Mouse (Mus musculus): ENCODE data around the gene Zfhx2. TPM values are rescaled to one million over a fixed set of nuclear protein-coding genes. Genes with fewer than 3 reads are reported as not detected.

Zfhx2 gene
- polyA plus RNA-seq, 1 experiment from 2014 or later = 6.0 TPM

- Histone ChIP-seq H3K27me3 (ENCODE audit: control insufficient read depth, insufficient read depth, low read length) (no peaks in the 10 kb centered on the region), H3K4me3 (ENCODE audit: low read depth, low read length) (no peak overlapping the region), H3K4me1 (ENCODE audit: control insufficient read depth, insufficient read depth, low read length) (peaks cover 17% of the 10 kb centered on the region), H3K9ac (replicated peaks; ENCODE audit: low read depth, low read length) (no peak overlapping the region), H3K4me2 (replicated peaks; ENCODE audit: low read depth, low read length) (peak overlapping the region; percentile 68; the same call in 1 of the 2 replicates), H3K9me3 (ENCODE audit: control insufficient read depth, low read depth, low read length) (no peaks in the 10 kb centered on the region), H3K36me3 (ENCODE audit: control insufficient read depth, insufficient read depth, low read length) (peaks cover 5% of the 10 kb centered on the region), H3K27ac (ENCODE audit: low read length) (no peak overlapping the region)
- no peak for ATAC-seq (ENCODE audit: insufficient number of reproducible peaks, insufficient read depth, low FRiP score, low read depth)
- 44% methylated on average over 6 of the region's 6 CpGs for WGBS
Observed at GRCm38 (mm10) chr14:55093927-55094326, 1.8 kb upstream of the Zfhx2 start.

DNA sequence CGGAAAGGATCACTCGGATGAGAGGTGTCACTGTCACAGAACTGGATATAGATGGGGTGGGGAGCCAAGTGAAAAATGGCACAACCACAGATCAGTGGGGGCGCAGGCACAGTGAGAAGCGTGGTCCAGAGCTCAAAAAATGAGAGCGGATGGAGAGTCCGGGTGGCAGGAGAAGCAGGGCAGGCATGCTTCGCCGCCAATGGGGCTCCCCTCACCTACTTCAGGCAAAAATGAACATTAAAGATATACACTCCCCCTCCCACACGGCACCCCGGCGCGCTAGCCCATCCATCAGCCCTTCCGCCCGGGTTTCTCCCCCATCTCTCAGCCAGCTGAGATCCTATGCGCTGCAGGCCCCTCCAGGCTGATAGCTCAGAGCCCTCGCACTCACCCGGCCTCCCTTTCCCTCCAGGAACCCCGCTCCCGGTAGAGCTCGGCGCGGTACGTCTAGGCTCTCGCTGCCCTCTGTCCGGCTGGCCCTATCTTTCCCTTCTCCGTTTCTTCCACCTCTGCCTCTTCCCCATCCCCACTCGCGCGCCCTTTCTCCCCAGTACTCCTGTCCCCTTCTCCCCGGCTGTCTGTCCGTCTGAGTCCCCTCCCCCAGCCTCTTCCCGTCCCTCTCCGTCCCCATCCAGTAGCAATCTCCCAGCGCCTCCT is 787 bp downstream of the Zfhx2 start:
- ATAC-seq (ENCODE audit: insufficient number of reproducible peaks, insufficient read depth, low FRiP score, low read depth) = no peak
- H3K27me3 ChIP-seq (ENCODE audit: control insufficient read depth, insufficient read depth, low read length) = no peaks in the 10 kb centered on the region
- H3K27ac ChIP-seq (ENCODE audit: low read length) = peak overlapping the region; percentile 1; the same call in 1 of the 2 replicates
- peak overlapping the region; percentile 25; the same call in 1 of the 2 replicates for H3K9ac ChIP-seq (replicated peaks; ENCODE audit: low read depth, low read length)
- H3K9me3 ChIP-seq (ENCODE audit: control insufficient read depth, low read depth, low read length) = no peaks in the 10 kb centered on the region
- H3K4me2 ChIP-seq (replicated peaks; ENCODE audit: low read depth, low read length) = peak overlapping the region; percentile 76
- H3K4me3 ChIP-seq (ENCODE audit: low read depth, low read length) = peak overlapping the region; percentile 46
- WGBS = 3% methylated on average over 34 of the region's 34 CpGs
- peaks cover 13% of the 10 kb centered on the region for H3K4me1 ChIP-seq (ENCODE audit: control insufficient read depth, insufficient read depth, low read length)
- no peaks in the 10 kb centered on the region for H3K36me3 ChIP-seq (ENCODE audit: control insufficient read depth, insufficient read depth, low read length)

DNA sequence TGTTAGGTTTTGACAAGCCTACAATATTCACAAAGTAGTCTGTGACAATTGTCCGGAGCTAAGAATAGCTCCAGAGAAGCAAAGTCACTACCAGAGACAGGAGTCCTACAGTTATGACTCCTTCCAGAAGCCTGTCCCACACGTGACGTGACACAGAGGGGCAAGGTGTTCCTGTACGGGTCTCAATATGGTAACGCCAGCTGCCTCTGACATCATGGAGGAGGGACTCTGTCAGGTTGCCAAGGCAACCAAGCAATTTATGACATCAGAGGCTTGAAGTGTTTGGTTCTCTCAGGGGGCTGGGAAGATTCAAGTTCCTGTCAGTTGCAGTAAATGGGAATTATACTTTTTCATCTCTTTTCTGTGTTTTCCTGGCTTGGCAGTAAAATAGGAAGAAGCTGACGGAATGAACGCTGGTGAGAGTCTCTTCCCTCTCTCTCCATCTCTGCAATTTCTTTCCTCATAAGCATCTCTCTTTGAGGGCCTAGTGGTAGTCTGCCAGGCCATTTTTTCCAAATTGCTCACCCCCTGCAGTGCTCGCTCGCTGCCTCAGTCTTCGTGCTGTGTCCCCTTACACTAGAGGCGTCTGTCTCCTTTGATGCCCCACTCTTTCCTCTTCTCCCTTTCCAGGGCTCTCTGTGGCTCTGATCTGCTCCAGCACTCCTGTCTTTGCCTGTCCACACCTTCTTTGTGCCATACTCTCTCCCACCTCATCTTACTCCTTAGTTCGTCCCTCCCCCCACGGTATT is 2.8 kb downstream of the Zfhx2 start:
- H3K9me3 ChIP-seq (ENCODE audit: control insufficient read depth, low read depth, low read length) = no peaks in the 10 kb centered on the region
- 48% methylated on average over 13 of the region's 13 CpGs for WGBS
- no peak overlapping the region for H3K9ac ChIP-seq (replicated peaks; ENCODE audit: low read depth, low read length)

GRCm38 (mm10) chr14:55086009-55086514 is 6.1 kb downstream of the Zfhx2 start:
- ATAC-seq (ENCODE audit: insufficient number of reproducible peaks, insufficient read depth, low FRiP score, low read depth) = no peak
- 85% methylated on average over 6 of the region's 6 CpGs for WGBS
- H3K4me3 ChIP-seq (ENCODE audit: low read depth, low read length) = no peak overlapping the region
- no peaks in the 10 kb centered on the region for H3K4me1 ChIP-seq (ENCODE audit: control insufficient read depth, insufficient read depth, low read length)
- H3K9me3 ChIP-seq (ENCODE audit: control insufficient read depth, low read depth, low read length) = no peaks in the 10 kb centered on the region
- no peak overlapping the region for H3K27ac ChIP-seq (ENCODE audit: low read length)
- H3K4me2 ChIP-seq (replicated peaks; ENCODE audit: low read depth, low read length) = no peak overlapping the region
- H3K36me3 ChIP-seq (ENCODE audit: control insufficient read depth, insufficient read depth, low read length) = no peaks in the 10 kb centered on the region
- no peaks in the 10 kb centered on the region for H3K27me3 ChIP-seq (ENCODE audit: control insufficient read depth, insufficient read depth, low read length)
- H3K9ac ChIP-seq (replicated peaks; ENCODE audit: low read depth, low read length) = no peak overlapping the region

More for the DNA sequence above, 2.8 kb downstream of the Zfhx2 start:
- no peak for ATAC-seq (ENCODE audit: insufficient number of reproducible peaks, insufficient read depth, low FRiP score, low read depth)
- Histone ChIP-seq H3K27ac (ENCODE audit: low read length) (no peak overlapping the region; the same call in 1 of the 2 replicates), H3K27me3 (ENCODE audit: control insufficient read depth, insufficient read depth, low read length) (no peaks in the 10 kb centered on the region), H3K4me1 (ENCODE audit: control insufficient read depth, insufficient read depth, low read length) (0 out of 2 replicates have a peak, but pooled peaks cover 1% of the 10 kb centered on the region), H3K4me3 (ENCODE audit: low read depth, low read length) (no peak overlapping the region), H3K36me3 (ENCODE audit: control insufficient read depth, insufficient read depth, low read length) (no peaks in the 10 kb centered on the region), H3K4me2 (replicated peaks; ENCODE audit: low read depth, low read length) (no peak overlapping the region)

DNA sequence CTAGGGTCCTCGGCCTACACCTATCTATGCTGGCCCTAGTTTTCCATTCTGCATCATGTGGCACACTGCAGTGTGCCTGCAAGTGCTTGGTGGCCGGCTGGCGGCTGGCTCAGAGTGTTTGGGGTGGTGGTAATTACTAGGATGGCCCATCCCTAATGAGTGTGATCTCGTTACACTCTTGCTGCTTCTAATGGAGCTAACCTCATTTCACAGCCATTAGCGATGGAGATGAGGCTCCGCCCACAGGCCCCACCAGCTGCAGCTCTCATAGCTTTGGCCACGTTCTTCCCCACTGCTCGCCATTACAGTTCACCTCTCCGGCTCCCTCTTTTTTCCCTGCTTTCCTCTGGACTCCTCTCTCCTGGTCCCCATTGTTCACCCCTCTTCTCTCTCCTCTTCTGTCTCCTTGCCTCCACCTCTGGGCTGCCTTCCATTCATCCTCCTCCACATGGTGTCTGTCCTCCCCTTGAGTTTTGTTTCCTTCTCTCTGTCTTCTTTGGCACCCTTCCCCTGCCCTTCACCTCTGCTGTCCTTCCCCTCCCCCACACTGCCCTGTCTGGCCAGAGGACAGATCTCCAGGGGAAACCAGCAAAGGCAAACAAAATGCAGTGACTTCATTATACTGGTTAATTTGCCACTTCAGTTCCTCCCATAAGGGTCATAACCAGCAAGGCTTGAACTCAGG is 6.7 kb downstream of the Zfhx2 start:
- H3K9ac ChIP-seq (replicated peaks; ENCODE audit: low read depth, low read length) = no peak overlapping the region
- no peaks in the 10 kb centered on the region for H3K27me3 ChIP-seq (ENCODE audit: control insufficient read depth, insufficient read depth, low read length)
- H3K27ac ChIP-seq (ENCODE audit: low read length) = no peak overlapping the region
- ATAC-seq (ENCODE audit: insufficient number of reproducible peaks, insufficient read depth, low FRiP score, low read depth) = no peak
- no peak overlapping the region for H3K4me3 ChIP-seq (ENCODE audit: low read depth, low read length)
- H3K9me3 ChIP-seq (ENCODE audit: control insufficient read depth, low read depth, low read length) = no peaks in the 10 kb centered on the region
- H3K4me2 ChIP-seq (replicated peaks; ENCODE audit: low read depth, low read length) = no peak overlapping the region
- no peaks in the 10 kb centered on the region for H3K36me3 ChIP-seq (ENCODE audit: control insufficient read depth, insufficient read depth, low read length)
- WGBS = 57% methylated on average over 9 of the region's 9 CpGs
- H3K4me1 ChIP-seq (ENCODE audit: control insufficient read depth, insufficient read depth, low read length) = no peaks in the 10 kb centered on the region

GRCm38 (mm10) chr14:55083481-55083880 is 8.6 kb downstream of the Zfhx2 start:
- Histone ChIP-seq H3K9ac (replicated peaks; ENCODE audit: low read depth, low read length) (no peak overlapping the region), H3K4me2 (replicated peaks; ENCODE audit: low read depth, low read length) (no peak overlapping the region), H3K36me3 (ENCODE audit: control insufficient read depth, insufficient read depth, low read length) (no peaks in the 10 kb centered on the region), H3K4me3 (ENCODE audit: low read depth, low read length) (no peak overlapping the region), H3K4me1 (ENCODE audit: control insufficient read depth, insufficient read depth, low read length) (peaks cover 7% of the 10 kb centered on the region; the same call in 1 of the 2 replicates), H3K27me3 (ENCODE audit: control insufficient read depth, insufficient read depth, low read length) (no peaks in the 10 kb centered on the region), H3K27ac (ENCODE audit: low read length) (no peak overlapping the region), H3K9me3 (ENCODE audit: control insufficient read depth, low read depth, low read length) (no peaks in the 10 kb centered on the region)
- no peak for ATAC-seq (ENCODE audit: insufficient number of reproducible peaks, insufficient read depth, low FRiP score, low read depth)
- 59% methylated on average over 6 of the region's 6 CpGs for WGBS

GRCm38 (mm10) chr14:55081105-55081504 is 11.0 kb downstream of the Zfhx2 start:
- no peak overlapping the region for H3K4me3 ChIP-seq (ENCODE audit: low read depth, low read length)

More at GRCm38 (mm10) chr14:55081105-55081504, 11.0 kb downstream of the Zfhx2 start:
- no peak overlapping the region for H3K27ac ChIP-seq (ENCODE audit: low read length)
- 31% methylated on average over 5 of the region's 5 CpGs for WGBS
- H3K9ac ChIP-seq (replicated peaks; ENCODE audit: low read depth, low read length) = no peak overlapping the region
- H3K36me3 ChIP-seq (ENCODE audit: control insufficient read depth, insufficient read depth, low read length) = no peaks in the 10 kb centered on the region
- peaks cover 10% of the 10 kb centered on the region; the same call in 1 of the 2 replicates for H3K4me1 ChIP-seq (ENCODE audit: control insufficient read depth, insufficient read depth, low read length)
- no peaks in the 10 kb centered on the region for H3K9me3 ChIP-seq (ENCODE audit: control insufficient read depth, low read depth, low read length)
- no peak overlapping the region for H3K4me2 ChIP-seq (replicated peaks; ENCODE audit: low read depth, low read length)
- no peaks in the 10 kb centered on the region for H3K27me3 ChIP-seq (ENCODE audit: control insufficient read depth, insufficient read depth, low read length)
- no peak for ATAC-seq (ENCODE audit: insufficient number of reproducible peaks, insufficient read depth, low FRiP score, low read depth)

All from stomach, embryonic 14.5 days (tissue).